Mouse (Mus musculus): ENCODE results near the gene Enpp5.

DNA sequence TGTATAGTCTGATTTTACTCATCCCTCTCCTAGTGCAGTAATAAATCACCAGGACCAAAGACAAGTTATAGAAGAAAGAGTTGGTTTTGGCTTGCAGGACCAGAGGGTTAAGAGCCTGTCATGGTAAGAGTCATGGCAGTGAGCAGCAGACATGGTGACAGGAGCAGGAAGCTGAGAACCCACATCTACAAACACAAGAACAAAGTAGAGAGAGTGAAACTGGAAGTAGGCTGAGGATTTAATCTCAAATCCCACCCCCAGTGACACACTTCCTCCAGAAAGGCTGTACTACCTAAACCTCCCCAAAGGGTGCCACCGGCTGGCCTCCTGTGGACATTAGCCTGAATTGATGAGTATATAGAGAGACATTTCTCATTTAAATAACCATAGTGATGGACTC is 17.8 kb upstream of the Enpp5 start:
- no peak for TF ChIP-seq CTCF (IDR thresholded peaks at IDR 0.05 in 2 of 3, conservative IDR thresholded peaks at IDR 0.05 in 1 of 3; ENCODE audit: control insufficient read depth in 1 of 3, insufficient read depth in 1 of 3, low read depth in 2 of 3, low read length in 3 of 3, poor library complexity in 1 of 3, severe bottlenecking in 1 of 3)
- TF ChIP-seq POLR2A (IDR thresholded peaks at IDR 0.05; ENCODE audit: control insufficient read depth in 1 of 2, insufficient read depth in 1 of 2, low read depth in 1 of 2, low read length in 2 of 2, poor library complexity in 1 of 2), result no peak
- TF ChIP-seq EP300 (IDR thresholded peaks at IDR 0.05; ENCODE audit: low read depth in 1 of 2, low read length in 2 of 2), result no peak
- TF ChIP-seq ZKSCAN1 (IDR thresholded peaks at IDR 0.05; ENCODE audit: low read depth, low read length), result no peak
- no peak for TF ChIP-seq E2F4 (IDR thresholded peaks at IDR 0.05; ENCODE audit: borderline replicate concordance, low read depth, low read length)

Measured in MEL (cell line).